Mouse (Mus musculus): ENCODE measurements around the gene Cuedc1. TPM values are rescaled to one million over a fixed set of nuclear protein-coding genes. Genes with fewer than 3 reads are reported as not detected.

Gene Cuedc1
- polyA plus RNA-seq, 1 experiment from 2014 or later: 50.2 TPM

- Histone ChIP-seq H3K27ac (peak overlapping the region; percentile 69), H3K27me3 (replicated peaks) (no peaks in the 10 kb centered on the region), H3K9me3 (no peaks in the 10 kb centered on the region), H3K4me3 (no peak overlapping the region), H3K9ac (no peak overlapping the region), H3K36me3 (no peaks in the 10 kb centered on the region), H3K4me1 (peaks cover 52% of the 10 kb centered on the region), H3K4me2 (replicated peaks) (no peak overlapping the region)
- peak; percentile 67 for ATAC-seq (ENCODE audit: low FRiP score, low read depth)
- 5% methylated on average over 5 of the region's 5 CpGs for WGBS
Observed at GRCm38 (mm10) chr11:88126306-88126793, 28.5 kb downstream of the Cuedc1 start.

GRCm38 (mm10) chr11:88128461-88128860, 30.6 kb downstream of the Cuedc1 start:
- Histone ChIP-seq H3K9ac (no peak overlapping the region), H3K36me3 (no peaks in the 10 kb centered on the region), H3K4me2 (replicated peaks) (no peak overlapping the region), H3K27ac (no peak overlapping the region), H3K27me3 (replicated peaks) (no peaks in the 10 kb centered on the region), H3K4me3 (no peak overlapping the region), H3K9me3 (no peaks in the 10 kb centered on the region), H3K4me1 (peaks cover 32% of the 10 kb centered on the region)
- 92% methylated on average over 9 of the region's 9 CpGs for WGBS
- ATAC-seq (ENCODE audit: low FRiP score, low read depth): no peak

- H3K4me3 ChIP-seq: no peak overlapping the region
- no peak overlapping the region for H3K4me2 ChIP-seq (replicated peaks)
- no peak overlapping the region for H3K9ac ChIP-seq
- 71% methylated on average over 3 of the region's 3 CpGs for WGBS
- ATAC-seq (ENCODE audit: low FRiP score, low read depth): no peak
- no peak overlapping the region for H3K27ac ChIP-seq
- no peaks in the 10 kb centered on the region for H3K36me3 ChIP-seq
- H3K27me3 ChIP-seq (replicated peaks): no peaks in the 10 kb centered on the region
- H3K4me1 ChIP-seq: peaks cover 24% of the 10 kb centered on the region
- H3K9me3 ChIP-seq: no peaks in the 10 kb centered on the region
Observed at GRCm38 (mm10) chr11:88129281-88129680, 31.4 kb downstream of the Cuedc1 start.

DNA sequence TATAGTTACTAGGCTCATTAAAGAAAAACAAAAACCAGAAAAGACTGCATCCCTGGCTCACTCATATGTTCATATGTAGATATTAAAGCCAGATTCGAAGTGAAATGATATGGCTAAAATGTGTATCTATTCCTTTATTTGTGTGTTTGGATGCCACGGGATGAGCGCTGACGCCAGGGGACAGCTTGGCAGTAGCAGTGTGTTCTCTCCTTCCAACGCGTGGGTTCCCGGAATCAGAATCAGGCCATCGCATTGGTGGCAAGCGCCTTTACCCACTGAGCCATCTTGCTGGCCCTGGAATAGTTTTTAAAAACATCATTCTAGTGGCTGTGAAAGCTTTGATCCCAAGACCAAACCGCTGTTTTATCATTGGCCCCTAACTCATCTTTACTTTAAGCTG, 32.1 kb downstream of the Cuedc1 start:
- Histone ChIP-seq H3K4me1 (peaks cover 24% of the 10 kb centered on the region), H3K9ac (no peak overlapping the region), H3K27ac (no peak overlapping the region), H3K27me3 (replicated peaks) (no peaks in the 10 kb centered on the region), H3K4me3 (no peak overlapping the region), H3K36me3 (no peaks in the 10 kb centered on the region), H3K4me2 (replicated peaks) (no peak overlapping the region), H3K9me3 (no peaks in the 10 kb centered on the region)
- no peak for ATAC-seq (ENCODE audit: low FRiP score, low read depth)
- 96% methylated on average over 10 of the region's 10 CpGs for WGBS

DNA sequence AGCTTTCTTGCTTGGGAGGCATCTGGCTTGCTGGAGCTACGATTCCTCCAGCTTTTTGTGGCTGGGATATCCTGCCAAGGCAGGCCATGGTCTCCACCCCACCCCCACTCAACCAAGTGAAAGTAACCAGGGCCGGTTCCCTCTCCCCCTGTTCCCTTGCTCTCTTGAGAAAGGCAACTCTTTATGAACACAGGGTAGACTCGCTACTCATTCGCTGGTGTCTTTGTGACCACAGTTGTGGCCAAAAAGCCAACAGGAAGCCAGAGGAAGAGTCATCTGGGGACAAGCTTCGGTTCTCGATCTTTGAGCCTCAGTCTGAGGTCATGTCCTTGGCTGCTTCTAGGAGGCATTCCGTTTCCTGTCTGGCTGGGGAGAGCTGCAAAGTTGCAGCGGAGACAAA, 34.0 kb downstream of the Cuedc1 start:
- Histone ChIP-seq H3K4me2 (replicated peaks) (no peak overlapping the region), H3K27ac (no peak overlapping the region), H3K9me3 (no peaks in the 10 kb centered on the region), H3K36me3 (no peaks in the 10 kb centered on the region), H3K4me1 (peaks cover 13% of the 10 kb centered on the region), H3K4me3 (no peak overlapping the region), H3K9ac (no peak overlapping the region), H3K27me3 (replicated peaks) (no peaks in the 10 kb centered on the region)
- no peak for ATAC-seq (ENCODE audit: low FRiP score, low read depth)
- 74% methylated on average over 8 of the region's 8 CpGs for WGBS

GRCm38 (mm10) chr11:88135218-88135617, 37.4 kb downstream of the Cuedc1 start:
- Histone ChIP-seq H3K4me2 (replicated peaks) (no peak overlapping the region), H3K36me3 (no peaks in the 10 kb centered on the region), H3K27me3 (replicated peaks) (no peaks in the 10 kb centered on the region), H3K27ac (no peak overlapping the region), H3K4me3 (no peak overlapping the region), H3K4me1 (peaks cover 35% of the 10 kb centered on the region), H3K9ac (no peak overlapping the region), H3K9me3 (no peaks in the 10 kb centered on the region)
- ATAC-seq (ENCODE audit: low FRiP score, low read depth): no peak
- WGBS: 55% methylated on average over 7 of the region's 7 CpGs

GRCm38 (mm10) chr11:88137814-88138425, 40.1 kb downstream of the Cuedc1 start:
- H3K4me1 ChIP-seq: peaks cover 58% of the 10 kb centered on the region
- ATAC-seq (ENCODE audit: low FRiP score, low read depth): no peak
- WGBS: 67% methylated on average over 12 of the region's 12 CpGs
- H3K4me3 ChIP-seq: no peak overlapping the region
- H3K9ac ChIP-seq: no peak overlapping the region
- H3K36me3 ChIP-seq: no peaks in the 10 kb centered on the region
- peak overlapping the region; percentile 81; the same call in 1 of the 2 replicates for H3K27ac ChIP-seq
- no peak overlapping the region for H3K4me2 ChIP-seq (replicated peaks)
- H3K9me3 ChIP-seq: no peaks in the 10 kb centered on the region
- H3K27me3 ChIP-seq (replicated peaks): no peaks in the 10 kb centered on the region

DNA sequence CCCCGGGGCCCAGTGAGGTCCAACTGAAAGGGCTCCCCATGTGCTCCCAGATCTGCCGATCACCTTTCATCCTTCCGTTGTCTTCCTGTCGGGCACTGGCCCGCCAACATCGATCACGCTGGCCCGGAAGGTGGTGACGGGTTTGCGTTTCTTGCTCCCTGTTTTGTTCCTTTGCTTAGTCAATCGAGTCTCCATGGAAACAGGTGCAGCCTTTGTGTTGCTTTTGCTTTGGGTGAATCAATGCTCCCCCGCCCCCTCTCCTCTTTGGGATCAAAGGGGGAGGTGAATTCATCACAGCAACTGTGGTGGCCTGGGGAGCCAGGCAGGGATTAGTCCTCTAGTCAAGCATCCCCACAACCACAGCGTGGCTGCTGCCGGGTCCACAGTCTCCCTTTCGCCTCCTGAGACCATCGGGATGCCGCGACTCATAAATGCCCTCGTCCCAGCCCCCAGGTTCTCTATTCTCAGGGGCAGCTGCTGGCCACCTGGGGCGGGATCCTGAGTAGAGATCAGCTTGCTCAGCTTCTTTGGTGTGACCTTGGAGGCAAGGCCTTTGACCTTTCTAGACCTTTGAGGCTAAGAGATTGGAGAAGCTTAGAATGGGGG, 41.5 kb downstream of the Cuedc1 start:
- peak overlapping the region; percentile 81 for H3K27ac ChIP-seq
- peak overlapping the region; percentile 47 for H3K4me2 ChIP-seq (replicated peaks)
- H3K4me3 ChIP-seq: no peak overlapping the region
- no peaks in the 10 kb centered on the region for H3K9me3 ChIP-seq
- H3K27me3 ChIP-seq (replicated peaks): no peaks in the 10 kb centered on the region
- ATAC-seq (ENCODE audit: low FRiP score, low read depth): peak; percentile 78
- H3K36me3 ChIP-seq: peaks cover 3% of the 10 kb centered on the region
- H3K4me1 ChIP-seq: peaks cover 65% of the 10 kb centered on the region
- WGBS: 2% methylated on average over 20 of the region's 20 CpGs
- peak overlapping the region; percentile 52 for H3K9ac ChIP-seq

DNA sequence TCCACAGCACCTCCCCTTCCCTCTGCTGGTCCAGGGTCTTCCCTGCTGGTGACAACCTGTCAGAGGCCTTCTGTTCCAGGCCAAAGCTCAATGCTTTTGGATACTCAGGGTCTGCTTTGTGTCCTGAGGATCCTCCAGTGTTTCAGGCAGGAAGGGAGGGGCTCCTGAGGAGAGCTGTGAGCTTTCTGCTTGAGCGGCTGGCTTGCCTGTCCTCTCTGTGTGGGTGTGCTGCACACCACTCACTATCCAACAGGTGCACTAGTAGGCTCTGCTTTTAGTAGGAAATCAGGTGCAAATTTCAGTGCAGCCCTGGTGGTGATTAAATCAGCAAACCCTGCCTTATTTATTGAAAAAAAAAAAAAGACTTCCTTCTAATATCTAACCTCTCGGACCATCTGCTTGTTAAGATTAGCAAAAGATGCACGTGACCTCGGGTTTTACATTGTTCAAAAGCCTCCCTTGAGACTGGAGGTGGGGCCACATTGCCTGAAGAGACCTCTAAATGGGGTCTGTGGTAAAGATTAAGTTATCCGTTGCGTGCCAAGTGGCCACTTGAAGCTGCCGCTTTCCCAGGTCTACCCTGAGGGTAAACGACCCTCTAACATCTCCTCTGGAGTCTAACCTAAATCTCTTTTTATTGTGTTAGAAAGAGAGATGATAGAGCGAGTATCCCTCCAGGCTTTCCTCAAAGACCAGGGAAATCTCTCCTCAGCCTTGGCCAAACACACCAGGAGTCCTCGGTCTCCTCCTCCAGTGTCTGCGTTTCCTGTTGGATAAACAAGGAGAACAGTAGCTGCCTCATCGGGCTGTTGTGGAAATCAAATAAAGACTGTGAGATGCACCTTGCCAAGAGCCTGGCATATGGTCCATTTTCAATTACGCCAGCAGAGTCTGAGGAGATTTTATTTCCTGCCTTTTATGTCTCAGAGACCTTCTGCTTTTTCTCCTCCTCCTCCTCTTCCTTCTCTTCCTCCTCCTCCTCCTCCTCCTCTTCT, 42.5 kb downstream of the Cuedc1 start:
- Histone ChIP-seq H3K27ac (peak overlapping the region; percentile 81), H3K27me3 (replicated peaks) (no peaks in the 10 kb centered on the region), H3K9ac (peak overlapping the region; percentile 35; the same call in 1 of the 2 replicates), H3K4me3 (no peak overlapping the region), H3K4me1 (peaks cover 71% of the 10 kb centered on the region), H3K9me3 (no peaks in the 10 kb centered on the region), H3K36me3 (peaks cover 3% of the 10 kb centered on the region), H3K4me2 (replicated peaks) (peak overlapping the region; percentile 47)
- ATAC-seq (ENCODE audit: low FRiP score, low read depth): peak; percentile 22; the same call in 1 of the 2 replicates
- WGBS: 17% methylated on average over 13 of the region's 13 CpGs

GRCm38 (mm10) chr11:88142362-88142761, 44.5 kb downstream of the Cuedc1 start:
- Histone ChIP-seq H3K4me2 (replicated peaks) (peak overlapping the region; percentile 33), H3K27me3 (replicated peaks) (no peaks in the 10 kb centered on the region), H3K9ac (no peak overlapping the region), H3K4me3 (no peak overlapping the region), H3K27ac (peak overlapping the region; percentile 62), H3K36me3 (peaks cover 3% of the 10 kb centered on the region), H3K9me3 (no peaks in the 10 kb centered on the region), H3K4me1 (peaks cover 82% of the 10 kb centered on the region)
- peak; percentile 49; the same call in 1 of the 2 replicates for ATAC-seq (ENCODE audit: low FRiP score, low read depth)
- 12% methylated on average over 8 of the region's 8 CpGs for WGBS

DNA sequence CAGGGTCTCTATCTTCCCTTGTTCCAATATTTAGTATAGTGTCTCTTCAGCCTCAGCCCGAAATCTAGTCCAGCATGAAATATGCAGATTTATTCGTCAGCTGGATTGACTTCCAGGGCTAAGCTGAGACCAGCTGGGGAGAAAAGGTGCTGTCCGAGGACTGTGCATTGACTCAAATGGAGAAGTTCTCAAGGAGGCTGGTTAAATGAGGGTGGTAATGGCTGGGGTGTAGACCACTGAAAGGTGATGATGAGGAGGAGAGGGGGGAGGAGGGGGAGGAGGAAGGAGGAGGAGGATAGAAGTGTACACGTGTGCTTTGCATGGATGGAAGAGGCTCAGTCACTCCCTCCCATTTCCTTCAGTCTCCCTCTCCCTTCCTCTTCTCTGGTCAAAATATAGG, 46.2 kb downstream of the Cuedc1 start:
- H3K36me3 ChIP-seq: peaks cover 3% of the 10 kb centered on the region
- no peak overlapping the region for H3K27ac ChIP-seq
- 43% methylated on average over 4 of the region's 4 CpGs for WGBS
- H3K27me3 ChIP-seq (replicated peaks): no peaks in the 10 kb centered on the region
- H3K4me2 ChIP-seq (replicated peaks): no peak overlapping the region
- peaks cover 78% of the 10 kb centered on the region for H3K4me1 ChIP-seq
- no peak for ATAC-seq (ENCODE audit: low FRiP score, low read depth)
- H3K4me3 ChIP-seq: no peak overlapping the region
- no peak overlapping the region for H3K9ac ChIP-seq
- no peaks in the 10 kb centered on the region for H3K9me3 ChIP-seq
